Mouse (Mus musculus) CD4-positive, CD25-positive, alpha-beta regulatory T cell, adult 4 months (primary cell): ENCODE results near the gene Myo1a. TPM values are rescaled to one million over a fixed set of nuclear protein-coding genes. Genes with fewer than 3 reads are reported as not detected.
A peak's percentile ranks its signal among the peaks of the same experiment; 100 is the strongest.
"Not testable (repeated sequence)": the region's sequence is repeated elsewhere in the genome, so short reads cannot be mapped to it uniquely, and the experiment has no call there.

Experiments used
- ATAC-seq: one replicate; pipeline ENCODE4 v1.8.0; 2017
- polyA plus RNA-seq, 2 experiments: library from polyadenylated mRNA; unstranded; fragments of 100-300 nt; shearing (Covaris generic); gene quantifications; one replicate each; pipeline ENCODE4 v1.2.1; 2017

The Myo1a gene
- polyA plus RNA-seq = not detected

- ATAC-seq = no peak
These were observed at the start of gene Myo1a for GRCm38 (mm10) chr10:127704766-127705220. Gene Myo1a (plus strand): TSS chr10:127705170.

- ATAC-seq = not testable (repeated sequence)
These were observed 47.4 kb upstream of the Myo1a start for GRCm38 (mm10) chr10:127657617-127658016.

- peak; percentile 42 for ATAC-seq
These were observed 46.9 kb upstream of the Myo1a start for GRCm38 (mm10) chr10:127658076-127658475.

- no peak for ATAC-seq
These were observed 45.4 kb upstream of the Myo1a start for GRCm38 (mm10) chr10:127659551-127659950.

GRCm38 (mm10) chr10:127661291-127661914, 43.6 kb upstream of the Myo1a start:
- no peak for ATAC-seq

- peak; percentile 64 for ATAC-seq
These were observed 42.9 kb upstream of the Myo1a start for GRCm38 (mm10) chr10:127661915-127662663.

GRCm38 (mm10) chr10:127662666-127663253, 42.2 kb upstream of the Myo1a start:
- ATAC-seq = no peak

GRCm38 (mm10) chr10:127663590-127663989, 41.4 kb upstream of the Myo1a start:
- ATAC-seq = no peak

- no peak for ATAC-seq
These were observed 40.8 kb upstream of the Myo1a start for GRCm38 (mm10) chr10:127664166-127664565.

GRCm38 (mm10) chr10:127664891-127665290, 40.1 kb upstream of the Myo1a start:
- ATAC-seq = no peak

GRCm38 (mm10) chr10:127665366-127666181, 39.4 kb upstream of the Myo1a start:
- ATAC-seq = no peak

GRCm38 (mm10) chr10:127666501-127667268, 38.3 kb upstream of the Myo1a start, which contains the start of gene Nemp1:
Gene Nemp1 (plus strand): TSS chr10:127666901.
- peak; percentile 40 for ATAC-seq

GRCm38 (mm10) chr10:127667269-127668092, 37.5 kb upstream of the Myo1a start:
- peak; percentile 42 for ATAC-seq

- ATAC-seq = peak; percentile 50
These were observed 36.6 kb upstream of the Myo1a start, which contains the start of gene Nab2 for GRCm38 (mm10) chr10:127668093-127669050. Gene Nab2 (minus strand): TSS chr10:127668568.

- ATAC-seq = no peak
These were observed 35.8 kb upstream of the Myo1a start for GRCm38 (mm10) chr10:127669170-127669569.

GRCm38 (mm10) chr10:127670185-127670584, 34.8 kb upstream of the Myo1a start:
- no peak for ATAC-seq

GRCm38 (mm10) chr10:127671276-127671675, 33.7 kb upstream of the Myo1a start:
- ATAC-seq = no peak

- no peak for ATAC-seq
These were observed 30.8 kb upstream of the Myo1a start for GRCm38 (mm10) chr10:127674046-127674655.
